Mouse (Mus musculus): ENCODE data around the gene Klhl32.

Gene Klhl32

GRCm38 (mm10) chr4:24626686-24627085 is 224.2 kb downstream of the Klhl32 start:
- no peak for DNase-seq

DNA sequence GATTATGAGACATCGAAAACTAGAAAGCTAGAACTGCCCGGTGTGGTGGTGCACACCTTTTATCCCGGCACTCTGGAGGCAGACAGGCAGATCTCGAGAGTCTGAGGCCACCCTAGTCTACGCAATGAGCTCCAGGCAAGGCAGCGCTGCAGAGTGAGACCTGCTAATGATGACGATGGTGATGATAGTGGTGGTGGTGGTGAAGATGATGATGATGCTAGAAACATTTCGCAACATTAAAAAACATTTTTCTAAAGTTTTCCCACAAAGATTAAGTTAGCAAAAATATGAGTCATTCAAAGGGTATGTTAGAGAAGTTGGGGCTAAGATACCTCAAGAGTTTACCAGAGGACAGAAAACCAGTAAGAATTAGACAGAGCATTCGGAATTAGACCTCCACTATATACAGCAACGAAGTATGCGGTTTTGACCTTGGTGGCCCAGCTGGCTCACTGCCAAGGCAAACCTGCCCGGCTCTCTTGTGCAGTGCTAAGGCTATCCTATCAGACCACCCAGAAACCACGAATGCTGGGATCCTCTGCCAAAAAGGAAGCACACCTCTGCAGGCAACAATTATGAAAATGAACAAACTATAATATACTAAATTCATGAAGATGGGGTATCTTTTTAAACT is 224.9 kb downstream of the Klhl32 start:
- no peak for DNase-seq

GRCm38 (mm10) chr4:24621422-24622187 is 229.3 kb downstream of the Klhl32 start:
- DNase-seq = peak; percentile 25

DNA sequence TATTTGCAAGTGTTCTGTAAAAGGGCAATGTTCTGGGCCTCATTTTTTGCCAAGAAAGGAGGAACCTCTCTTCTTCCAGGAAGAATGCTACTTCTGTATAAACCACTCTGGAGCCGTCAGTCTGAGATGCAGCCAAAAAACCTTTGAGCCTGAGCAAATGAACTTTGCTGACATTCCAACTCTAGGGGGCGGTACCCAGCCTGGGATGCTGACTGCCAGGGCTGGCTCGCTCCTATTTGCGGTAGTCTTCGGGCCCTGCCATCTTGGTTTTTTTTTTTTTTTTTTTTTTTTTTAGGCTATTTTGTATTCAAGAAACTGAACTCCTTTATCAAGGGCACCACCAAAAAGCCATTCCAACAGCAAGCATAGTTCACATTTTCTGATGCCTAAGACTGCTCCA is 230.5 kb downstream of the Klhl32 start:
- DNase-seq = no peak

DNA sequence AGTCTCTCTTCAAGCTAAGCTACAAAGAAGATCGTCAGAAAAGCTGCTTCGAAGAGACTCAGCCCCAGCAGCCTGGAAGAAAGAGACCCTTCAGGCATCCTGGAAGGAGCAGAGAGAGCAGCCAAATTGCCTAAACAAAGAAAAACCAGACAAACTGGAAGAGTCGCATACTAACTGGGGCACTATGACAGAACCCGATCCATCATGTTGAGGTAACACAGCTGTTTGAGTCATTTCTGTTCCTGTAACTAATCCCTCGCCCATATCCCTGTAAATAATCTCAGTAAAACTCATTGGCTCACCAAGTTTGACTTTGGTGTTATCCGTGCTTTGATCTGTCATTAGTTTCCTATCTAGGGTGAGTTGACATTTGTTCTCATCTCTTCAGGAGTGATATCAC is 230.9 kb downstream of the Klhl32 start:
- DNase-seq = no peak

GRCm38 (mm10) chr4:24609564-24609963 is 241.4 kb downstream of the Klhl32 start:
- DNase-seq = no peak

- no peak for DNase-seq
Observed at GRCm38 (mm10) chr4:24609085-24609484, 241.8 kb downstream of the Klhl32 start.

- no peak for DNase-seq
Observed at GRCm38 (mm10) chr4:24601711-24602110, 249.2 kb downstream of the Klhl32 start.

DNA sequence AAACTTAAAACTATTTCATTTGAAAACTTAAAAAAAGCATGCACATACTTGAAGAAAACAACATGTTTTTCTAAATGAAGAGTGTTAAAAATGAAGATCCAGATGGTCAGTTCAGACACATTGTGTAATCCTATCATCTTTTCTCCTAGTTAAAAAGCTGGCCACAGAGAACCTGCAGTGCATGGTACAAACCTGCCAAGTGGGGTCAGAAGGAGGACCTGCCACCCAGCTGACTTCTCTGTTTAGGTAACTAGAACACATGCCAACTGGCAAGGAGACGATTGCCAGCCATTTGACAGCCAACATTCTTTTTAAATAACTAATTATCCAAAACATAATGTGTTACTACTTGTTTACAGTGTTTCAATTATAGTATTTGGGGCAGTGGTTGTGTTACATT is 252.3 kb downstream of the Klhl32 start:
- DNase-seq = no peak

DNA sequence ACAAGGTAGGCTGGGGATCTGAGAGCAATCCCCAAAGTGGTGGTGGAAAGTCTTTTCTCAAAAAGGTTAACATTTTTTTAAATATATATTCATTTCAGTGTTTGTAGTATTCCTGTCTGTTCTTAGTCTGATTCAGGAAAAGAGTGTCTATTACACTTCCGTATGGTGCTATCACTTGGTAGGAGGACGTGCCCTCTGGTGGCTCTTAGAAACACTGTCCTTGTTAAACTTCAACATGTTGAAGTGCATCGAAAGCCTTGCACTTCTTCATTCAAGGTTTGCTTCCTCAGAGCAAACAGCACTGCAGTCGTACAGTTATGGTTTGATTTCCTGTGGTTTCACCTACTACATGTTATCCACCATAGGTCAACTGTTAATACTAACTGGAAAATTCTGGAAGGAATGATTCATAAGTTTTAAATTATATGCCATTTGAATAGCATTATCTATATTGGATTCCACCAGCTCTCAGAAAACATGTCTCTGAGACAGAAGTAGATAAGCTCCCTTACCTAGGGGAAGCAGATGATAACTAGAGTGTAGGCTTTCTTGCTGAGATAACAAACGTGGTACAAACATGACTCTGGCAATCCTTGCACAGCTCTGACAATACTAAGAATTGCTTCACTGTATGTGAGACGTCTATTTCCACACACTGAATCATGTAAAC is 253.8 kb downstream of the Klhl32 start:
- DNase-seq = no peak

DNA sequence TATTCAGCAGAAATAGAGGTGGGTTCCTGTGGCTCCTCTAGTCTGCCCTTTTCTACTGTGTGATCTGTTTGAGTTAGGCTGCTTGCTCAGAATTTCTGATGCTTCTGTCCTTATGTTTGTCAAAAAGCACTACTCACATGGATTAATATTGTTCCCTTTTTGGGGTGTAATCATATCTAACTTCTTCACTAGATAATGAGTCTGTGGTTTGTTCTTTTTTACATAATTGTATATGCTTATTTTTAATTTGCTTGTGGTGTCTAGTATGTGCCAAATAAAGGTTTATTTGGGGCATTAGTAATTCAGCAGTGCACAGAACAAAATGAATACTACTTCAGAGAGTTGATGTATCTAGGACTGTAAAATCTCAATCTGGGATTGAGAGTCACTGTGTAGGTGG is 256.1 kb downstream of the Klhl32 start:
- no peak for DNase-seq

GRCm38 (mm10) chr4:24583997-24584396 is 266.9 kb downstream of the Klhl32 start:
- no peak for DNase-seq

DNA sequence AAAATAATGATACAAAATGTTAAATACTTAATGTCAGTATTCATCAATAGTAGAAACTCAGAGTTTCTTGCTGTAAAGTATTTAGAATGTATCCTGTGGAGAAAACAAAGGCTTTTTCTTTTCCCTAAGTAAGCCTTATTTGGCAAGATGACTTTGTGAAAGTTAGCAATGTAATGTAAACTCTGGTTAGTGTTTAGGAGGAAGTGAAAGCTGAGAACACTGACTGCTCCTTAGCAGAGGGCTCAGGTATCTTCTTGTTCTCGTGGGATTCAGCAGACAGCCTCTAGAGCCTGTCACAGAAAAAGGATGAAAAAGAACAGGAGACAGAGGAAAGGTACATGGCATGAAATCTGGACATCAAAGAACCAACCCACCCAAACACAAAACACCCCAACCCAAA is 268.6 kb downstream of the Klhl32 start:
- DNase-seq = no peak

DNA sequence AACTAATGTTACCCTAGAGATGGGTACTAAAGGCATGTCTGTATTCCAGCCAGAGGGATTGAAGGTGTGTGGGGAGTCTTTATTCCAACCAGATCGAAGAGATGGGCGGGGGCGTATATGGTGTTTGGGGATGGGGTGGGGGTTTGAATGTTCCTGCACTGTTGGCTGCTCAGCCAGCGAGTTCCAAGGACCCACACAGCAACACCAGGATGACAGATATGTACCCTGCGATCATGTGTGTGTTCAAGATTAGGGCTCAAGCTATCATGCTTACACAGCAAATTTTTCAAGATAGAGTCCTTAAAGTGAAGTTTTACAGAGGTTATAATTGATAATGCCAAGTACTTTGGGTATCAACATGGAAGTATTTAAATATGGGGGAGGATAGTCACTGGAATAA is 273.3 kb downstream of the Klhl32 start:
- no peak for DNase-seq

GRCm38 (mm10) chr4:24574276-24574675 is 276.6 kb downstream of the Klhl32 start:
- peak; percentile 69 for DNase-seq

DNA sequence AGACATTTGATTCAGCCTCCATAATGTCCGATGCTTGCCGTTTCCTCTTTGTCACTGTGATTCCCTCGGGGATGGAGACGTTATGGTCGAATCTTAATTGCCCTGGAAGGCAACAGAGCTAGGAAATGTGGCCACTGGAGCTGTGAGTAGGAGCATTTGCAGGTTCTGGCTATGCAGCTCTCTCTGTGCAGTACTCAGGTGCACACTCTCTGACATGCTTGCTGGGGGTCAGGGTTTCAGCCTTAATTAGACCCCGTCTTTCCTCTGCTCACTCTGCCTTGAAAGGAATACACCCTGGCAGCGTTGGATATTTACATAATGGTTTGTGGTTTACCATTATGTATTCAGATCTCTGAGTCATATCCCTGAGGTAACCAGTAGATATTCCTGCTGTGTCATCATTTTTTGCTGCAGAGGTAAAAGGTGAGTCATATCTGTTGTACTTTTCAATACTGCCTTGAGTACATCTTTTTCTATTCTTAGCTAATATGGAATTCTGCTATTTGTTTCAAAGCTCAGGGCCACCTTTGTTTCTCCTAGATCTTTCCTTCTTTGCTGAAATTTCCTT is 281.9 kb downstream of the Klhl32 start:
- DNase-seq = no peak

DNA sequence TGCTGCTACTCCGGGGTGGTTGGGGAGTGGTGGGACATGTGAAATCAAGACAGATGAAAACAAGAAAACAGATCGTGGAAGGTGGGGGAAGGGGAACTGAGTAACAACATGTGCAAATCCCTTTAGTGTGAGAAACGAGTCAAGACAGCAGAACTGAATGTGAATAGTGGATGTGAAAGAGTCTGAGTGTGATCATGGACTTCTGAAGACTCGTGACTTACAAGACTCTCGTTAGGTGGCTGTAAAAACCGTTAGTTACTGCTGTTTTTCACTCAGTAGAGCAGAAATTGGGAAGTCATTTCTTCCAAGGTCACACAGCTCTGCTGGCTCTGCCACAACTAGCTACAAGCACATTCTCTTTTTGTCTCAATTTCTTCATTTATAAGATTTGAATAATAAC is 282.9 kb downstream of the Klhl32 start:
- DNase-seq = no peak
